Mouse (Mus musculus) hindbrain, embryonic 13.5 days (tissue): ENCODE measurements at regions not wholly inside any gene's neighbourhood (a gene's known extent, or its start where the extent isn't known, plus 50 kb on each side); places are given as distances from the start of the nearest gene placed in this dataset.

Experiments
- ATAC-seq: fragments of 200-750 bp; cut with Nextera tagmentation; 2 replicates; pipeline ENCODE4 v1.8.0; 2017; ENCODE audit warnings: moderate TSS enrichment; ENCODE audit not compliant: low FRiP score
- H3K27ac ChIP-seq: fragments of 300-500 bp; sonication (generic); 2 replicates; pipeline ENCODE4 v1.5.1; 2015; ENCODE audit warnings: inconsistent platforms, mild to moderate bottlenecking, moderate library complexity
- H3K27me3 ChIP-seq: fragments of 300-500 bp; sonication (generic); 2 replicates; pipeline ENCODE4 v1.6.1; 2015; ENCODE audit warnings: mild to moderate bottlenecking, inconsistent platforms
- H3K36me3 ChIP-seq: fragments of 300-500 bp; sonication (generic); 2 replicates; pipeline ENCODE4 v1.6.1; 2015; ENCODE audit warnings: mild to moderate bottlenecking, inconsistent platforms
- H3K4me1 ChIP-seq: fragments of 300-500 bp; sonication (generic); replicated peaks from 2 replicates; pipeline ENCODE4 v1.6.1; 2015; ENCODE audit warnings: inconsistent platforms
- H3K4me2 ChIP-seq: fragments of 300-500 bp; sonication (generic); 2 replicates; pipeline ENCODE4 v1.6.1; 2015; ENCODE audit warnings: inconsistent platforms, mild to moderate bottlenecking, moderate library complexity
- H3K4me3 ChIP-seq: fragments of 300-500 bp; sonication (generic); 2 replicates; pipeline ENCODE4 v1.5.1; 2015; ENCODE audit warnings: mild to moderate bottlenecking, inconsistent platforms
- H3K9ac ChIP-seq: fragments of 300-500 bp; sonication (generic); 2 replicates; pipeline ENCODE4 v1.6.1; 2015; ENCODE audit warnings: mild to moderate bottlenecking, inconsistent platforms
- H3K9me3 ChIP-seq: fragments of 300-500 bp; sonication (generic); 2 replicates; pipeline ENCODE4 v1.6.1; 2016; ENCODE audit warnings: inconsistent platforms
- WGBS: fragments of 180-500 bp; shearing (Covaris S2); methylation state at CpG from one replicate; pipeline ENCODE4 v1.1.7; 2015; 5-methylcytosine and 5-hydroxymethylcytosine counted together

GRCm38 (mm10) chr11:82613503-82613902 is 150.6 kb downstream of the Cct6b start:
- H3K9me3 ChIP-seq = no peaks in the 10 kb centered on the region
- no peak overlapping the region for H3K27ac ChIP-seq
- H3K4me1 ChIP-seq = peaks cover 13% of the 10 kb centered on the region
- ATAC-seq = no peak
- no peak overlapping the region for H3K9ac ChIP-seq
- 28% methylated on average over 6 of the region's 6 CpGs for WGBS
- no peak overlapping the region for H3K4me2 ChIP-seq
- H3K4me3 ChIP-seq = no peak overlapping the region
- H3K36me3 ChIP-seq = no peaks in the 10 kb centered on the region
- H3K27me3 ChIP-seq = peaks cover 3% of the 10 kb centered on the region; the same call in 1 of the 2 replicates

GRCm38 (mm10) chr11:82612026-82612425 is 152.1 kb downstream of the Cct6b start:
- H3K9ac ChIP-seq = no peak overlapping the region

GRCm38 (mm10) chr11:82608963-82609362 is 155.2 kb downstream of the Cct6b start:
- Histone ChIP-seq H3K4me3 (no peak overlapping the region), H3K36me3 (no peaks in the 10 kb centered on the region), H3K4me1 (peaks cover 11% of the 10 kb centered on the region; the same call in 1 of the 2 replicates), H3K27me3 (no peaks in the 10 kb centered on the region; the same call in 1 of the 2 replicates), H3K9ac (no peak overlapping the region), H3K9me3 (no peaks in the 10 kb centered on the region), H3K27ac (peak overlapping the region; percentile 64; the same call in 1 of the 2 replicates), H3K4me2 (no peak overlapping the region)
- no peak for ATAC-seq
- 57% methylated on average over 1 of the region's 1 CpGs for WGBS

More at GRCm38 (mm10) chr11:82612026-82612425, 152.1 kb downstream of the Cct6b start:
- Histone ChIP-seq H3K4me2 (no peak overlapping the region), H3K36me3 (no peaks in the 10 kb centered on the region), H3K27me3 (no peaks in the 10 kb centered on the region), H3K4me1 (peaks cover 15% of the 10 kb centered on the region), H3K4me3 (no peak overlapping the region), H3K27ac (no peak overlapping the region), H3K9me3 (no peaks in the 10 kb centered on the region)
- no peak for ATAC-seq

- Histone ChIP-seq H3K27ac (no peak overlapping the region), H3K4me3 (no peak overlapping the region), H3K4me1 (peaks cover 23% of the 10 kb centered on the region), H3K9me3 (no peaks in the 10 kb centered on the region), H3K27me3 (no peaks in the 10 kb centered on the region; the same call in 1 of the 2 replicates), H3K9ac (no peak overlapping the region), H3K36me3 (no peaks in the 10 kb centered on the region), H3K4me2 (no peak overlapping the region)
- no peak for ATAC-seq
- WGBS = 83% methylated on average over 5 of the region's 5 CpGs
These were observed 156.5 kb downstream of the Cct6b start for GRCm38 (mm10) chr11:82607661-82608060.

GRCm38 (mm10) chr11:82604251-82604835 is 159.8 kb downstream of the Cct6b start:
- Histone ChIP-seq H3K27me3 (peaks cover 9% of the 10 kb centered on the region), H3K4me2 (no peak overlapping the region), H3K4me1 (peaks cover 39% of the 10 kb centered on the region), H3K4me3 (no peak overlapping the region), H3K36me3 (no peaks in the 10 kb centered on the region), H3K9ac (no peak overlapping the region), H3K27ac (no peak overlapping the region), H3K9me3 (no peaks in the 10 kb centered on the region)
- WGBS = 77% methylated on average over 7 of the region's 7 CpGs
- ATAC-seq = no peak

- Histone ChIP-seq H3K27ac (peak overlapping the region; percentile 62; the same call in 1 of the 2 replicates), H3K9ac (no peak overlapping the region), H3K4me2 (no peak overlapping the region), H3K27me3 (peaks cover 18% of the 10 kb centered on the region), H3K4me1 (peaks cover 44% of the 10 kb centered on the region), H3K4me3 (no peak overlapping the region), H3K9me3 (no peaks in the 10 kb centered on the region), H3K36me3 (no peaks in the 10 kb centered on the region)
- 36% methylated on average over 11 of the region's 11 CpGs for WGBS
- no peak for ATAC-seq
These were observed 161.3 kb downstream of the Cct6b start for GRCm38 (mm10) chr11:82602818-82603217.

- Histone ChIP-seq H3K4me2 (no peak overlapping the region), H3K27me3 (peaks cover 18% of the 10 kb centered on the region), H3K4me3 (no peak overlapping the region), H3K9me3 (no peaks in the 10 kb centered on the region), H3K27ac (peak overlapping the region; percentile 62; the same call in 1 of the 2 replicates), H3K4me1 (peaks cover 45% of the 10 kb centered on the region), H3K36me3 (no peaks in the 10 kb centered on the region), H3K9ac (no peak overlapping the region)
- 49% methylated on average over 2 of the region's 2 CpGs for WGBS
- ATAC-seq = no peak
These were observed 161.9 kb downstream of the Cct6b start for GRCm38 (mm10) chr11:82602250-82602649.

GRCm38 (mm10) chr11:82600151-82600550 is 164.0 kb downstream of the Cct6b start:
- no peak overlapping the region for H3K4me2 ChIP-seq
- H3K27ac ChIP-seq = no peak overlapping the region
- WGBS = 63% methylated on average over 9 of the region's 9 CpGs
- H3K9ac ChIP-seq = no peak overlapping the region
- H3K4me3 ChIP-seq = no peak overlapping the region
- peaks cover 45% of the 10 kb centered on the region for H3K4me1 ChIP-seq
- H3K36me3 ChIP-seq = no peaks in the 10 kb centered on the region
- H3K27me3 ChIP-seq = peaks cover 21% of the 10 kb centered on the region
- ATAC-seq = no peak
- no peaks in the 10 kb centered on the region for H3K9me3 ChIP-seq

- peak overlapping the region; percentile 35; the same call in 1 of the 2 replicates for H3K27ac ChIP-seq
- H3K4me1 ChIP-seq = peaks cover 34% of the 10 kb centered on the region
- no peak for ATAC-seq
- H3K4me3 ChIP-seq = no peak overlapping the region
- no peaks in the 10 kb centered on the region for H3K36me3 ChIP-seq
- WGBS = 16% methylated on average over 6 of the region's 6 CpGs
- H3K9me3 ChIP-seq = no peaks in the 10 kb centered on the region
- peaks cover 21% of the 10 kb centered on the region for H3K27me3 ChIP-seq
- H3K9ac ChIP-seq = no peak overlapping the region
- H3K4me2 ChIP-seq = no peak overlapping the region
These were observed 166.4 kb downstream of the Cct6b start for GRCm38 (mm10) chr11:82597757-82598156.

- Histone ChIP-seq H3K4me2 (no peak overlapping the region), H3K27me3 (peaks cover 23% of the 10 kb centered on the region), H3K9ac (no peak overlapping the region), H3K4me3 (no peak overlapping the region), H3K4me1 (peaks cover 25% of the 10 kb centered on the region), H3K9me3 (no peaks in the 10 kb centered on the region), H3K27ac (no peak overlapping the region), H3K36me3 (no peaks in the 10 kb centered on the region)
- ATAC-seq = no peak
- WGBS = 80% methylated on average over 3 of the region's 3 CpGs
These were observed 167.3 kb downstream of the Cct6b start for GRCm38 (mm10) chr11:82596801-82597200.

GRCm38 (mm10) chr11:82589761-82590160 is 174.4 kb downstream of the Cct6b start:
- Histone ChIP-seq H3K9ac (no peak overlapping the region), H3K36me3 (no peaks in the 10 kb centered on the region), H3K27me3 (0 out of 2 replicates have a peak, but pooled peaks cover 4% of the 10 kb centered on the region), H3K9me3 (no peaks in the 10 kb centered on the region), H3K27ac (no peak overlapping the region), H3K4me2 (no peak overlapping the region), H3K4me3 (no peak overlapping the region), H3K4me1 (no peaks in the 10 kb centered on the region)
- 79% methylated on average over 2 of the region's 2 CpGs for WGBS
- ATAC-seq = no peak

GRCm38 (mm10) chr11:82588744-82589143 is 175.4 kb downstream of the Cct6b start:
- no peak overlapping the region for H3K4me3 ChIP-seq
- H3K27ac ChIP-seq = no peak overlapping the region
- WGBS = 89% methylated on average over 5 of the region's 5 CpGs
- no peak overlapping the region for H3K9ac ChIP-seq
- H3K4me2 ChIP-seq = no peak overlapping the region
- H3K27me3 ChIP-seq = 0 out of 2 replicates have a peak, but pooled peaks cover 4% of the 10 kb centered on the region
- H3K4me1 ChIP-seq = no peaks in the 10 kb centered on the region
- H3K9me3 ChIP-seq = no peaks in the 10 kb centered on the region
- H3K36me3 ChIP-seq = no peaks in the 10 kb centered on the region
- no peak for ATAC-seq

- Histone ChIP-seq H3K9ac (no peak overlapping the region), H3K27ac (peak overlapping the region; percentile 75), H3K27me3 (peaks cover 14% of the 10 kb centered on the region), H3K9me3 (no peaks in the 10 kb centered on the region), H3K36me3 (no peaks in the 10 kb centered on the region), H3K4me3 (no peak overlapping the region), H3K4me2 (no peak overlapping the region), H3K4me1 (peaks cover 17% of the 10 kb centered on the region)
- 13% methylated on average over 7 of the region's 7 CpGs for WGBS
- ATAC-seq = peak; percentile 80
These were observed 184.2 kb downstream of the Cct6b start for GRCm38 (mm10) chr11:82579841-82580415.
